Mouse (Mus musculus) brain, embryonic 18.5 days (tissue): ENCODE data around the gene Ascc1.
A peak's percentile ranks its signal among the peaks of the same experiment; 100 is the strongest.

Source experiments
- DNase-seq: peaks from one replicate; pipeline ENCODE4 v3.0.0-alpha.2; 2012; ENCODE audit warnings: low read depth, low spot score

Ascc1 gene

GRCm38 (mm10) chr10:60016223-60016622, 13.6 kb downstream of the Ascc1 start:
- no peak for DNase-seq

GRCm38 (mm10) chr10:60019299-60019698, 16.7 kb downstream of the Ascc1 start:
- DNase-seq: no peak

GRCm38 (mm10) chr10:60023751-60024150, 21.1 kb downstream of the Ascc1 start:
- DNase-seq: no peak

- DNase-seq: no peak
Measured at GRCm38 (mm10) chr10:60026759-60027395, 24.3 kb downstream of the Ascc1 start.

GRCm38 (mm10) chr10:60027619-60028084, 25.0 kb downstream of the Ascc1 start:
- no peak for DNase-seq

GRCm38 (mm10) chr10:60028181-60028580, 25.6 kb downstream of the Ascc1 start:
- DNase-seq: no peak

- no peak for DNase-seq
Measured at GRCm38 (mm10) chr10:60028979-60029378, 26.4 kb downstream of the Ascc1 start.

GRCm38 (mm10) chr10:60029387-60029786, 26.8 kb downstream of the Ascc1 start:
- no peak for DNase-seq

- no peak for DNase-seq
Measured at GRCm38 (mm10) chr10:60031562-60031961, 29.0 kb downstream of the Ascc1 start.

- DNase-seq: no peak
Measured at GRCm38 (mm10) chr10:60031985-60032384, 29.4 kb downstream of the Ascc1 start.

GRCm38 (mm10) chr10:60032622-60033021, 30.0 kb downstream of the Ascc1 start:
- peak; percentile 40 for DNase-seq

GRCm38 (mm10) chr10:60033064-60033463, 30.5 kb downstream of the Ascc1 start:
- DNase-seq: no peak

GRCm38 (mm10) chr10:60034621-60035020, 32.0 kb downstream of the Ascc1 start:
- no peak for DNase-seq

GRCm38 (mm10) chr10:60035744-60036143, 33.1 kb downstream of the Ascc1 start:
- DNase-seq: no peak

GRCm38 (mm10) chr10:60042350-60042922, 39.8 kb downstream of the Ascc1 start:
- no peak for DNase-seq

- no peak for DNase-seq
Measured at GRCm38 (mm10) chr10:60046696-60047095, 44.1 kb downstream of the Ascc1 start.

GRCm38 (mm10) chr10:60050581-60050980, 48.0 kb downstream of the Ascc1 start:
- DNase-seq: no peak

- DNase-seq: no peak
Measured at GRCm38 (mm10) chr10:60053073-60053472, 50.5 kb downstream of the Ascc1 start.

GRCm38 (mm10) chr10:60062173-60062572, 59.6 kb downstream of the Ascc1 start:
- DNase-seq: no peak

- no peak for DNase-seq
Measured at GRCm38 (mm10) chr10:60062931-60063330, 60.3 kb downstream of the Ascc1 start.

- no peak for DNase-seq
Measured at GRCm38 (mm10) chr10:60066524-60066923, 63.9 kb downstream of the Ascc1 start.

- DNase-seq: no peak
Measured at GRCm38 (mm10) chr10:60075159-60075558, 72.6 kb downstream of the Ascc1 start.

GRCm38 (mm10) chr10:60077226-60077625, 74.6 kb downstream of the Ascc1 start:
- no peak for DNase-seq
